Mouse (Mus musculus) intestine, embryonic 16.5 days (tissue): ENCODE measurements at regions not wholly inside any gene's neighbourhood (a gene's known extent, or its start where the extent isn't known, plus 50 kb on each side); places are given as distances from the start of the nearest gene placed in this dataset.

Experiments used
- ATAC-seq: fragments of 200-750 bp; cut with Nextera tagmentation; 2 replicates; pipeline ENCODE4 v1.8.0; 2017; ENCODE audit warnings: moderate TSS enrichment, moderate library complexity
- H3K27ac ChIP-seq: fragments of 300-500 bp; sonication (generic); 2 replicates; pipeline ENCODE4 v1.5.1; 2014; ENCODE audit warnings: mild to moderate bottlenecking, low read length
- H3K27me3 ChIP-seq: fragments of 300-500 bp; sonication (generic); replicated peaks from 2 replicates; pipeline ENCODE4 v1.6.1; 2014; ENCODE audit warnings: low read length, control low read depth, mixed read lengths; ENCODE audit not compliant: control insufficient read depth, insufficient read depth
- H3K36me3 ChIP-seq: fragments of 300-500 bp; sonication (generic); 2 replicates; pipeline ENCODE4 v1.6.1; 2014; ENCODE audit warnings: low read length, control low read depth; ENCODE audit not compliant: control insufficient read depth, insufficient read depth
- H3K4me1 ChIP-seq: fragments of 300-500 bp; sonication (generic); 2 replicates; pipeline ENCODE4 v1.6.1; 2014; ENCODE audit warnings: low read length, control low read depth, mixed read lengths; ENCODE audit not compliant: control insufficient read depth, insufficient read depth
- H3K4me2 ChIP-seq: fragments of 300-500 bp; sonication (generic); 2 replicates; pipeline ENCODE4 v1.6.1; 2014; ENCODE audit warnings: low read depth, low read length, control low read depth
- H3K4me3 ChIP-seq: fragments of 300-500 bp; sonication (generic); 2 replicates; pipeline ENCODE4 v1.5.1; 2014; ENCODE audit warnings: mild to moderate bottlenecking, low read length
- H3K9ac ChIP-seq: fragments of 300-500 bp; sonication (generic); 2 replicates; pipeline ENCODE4 v1.6.1; 2014; ENCODE audit warnings: low read depth, low read length
- H3K9me3 ChIP-seq: fragments of 300-500 bp; sonication (generic); 2 replicates; pipeline ENCODE4 v1.6.1; 2016; ENCODE audit warnings: low read length, control low read depth; ENCODE audit not compliant: control insufficient read depth
- WGBS: fragments of 180-500 bp; shearing (Covaris S2); extraction: QIAGEN DNeasy Blood & Tissue Kit; methylation state at CpG from one replicate; pipeline ENCODE4 v1.1.7; 2014; 5-methylcytosine and 5-hydroxymethylcytosine counted together

DNA sequence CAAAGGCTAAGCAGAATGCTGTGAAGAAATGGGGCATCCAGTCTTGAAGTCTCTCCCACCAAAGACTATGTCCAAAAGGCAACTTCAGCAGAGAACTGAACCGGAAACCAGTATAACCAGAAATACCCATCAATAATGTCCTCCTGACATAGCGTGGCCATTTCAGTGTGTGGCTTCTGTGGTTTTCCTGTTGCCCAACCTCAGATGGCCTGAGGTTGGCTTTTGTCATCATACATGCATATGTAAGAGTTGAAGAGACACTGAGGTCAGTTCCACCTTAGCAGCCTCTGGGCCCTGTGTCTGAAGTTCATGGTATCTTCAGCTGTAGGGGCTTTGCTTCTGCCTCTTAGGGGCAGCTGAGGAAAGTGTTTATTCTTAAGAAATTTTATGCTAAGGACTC, 98.1 kb upstream of the Rbm19 start:
- Histone ChIP-seq H3K9me3 (no peaks in the 10 kb centered on the region), H3K36me3 (no peaks in the 10 kb centered on the region), H3K27me3 (no peaks in the 10 kb centered on the region), H3K4me3 (no peak overlapping the region), H3K4me2 (no peak overlapping the region), H3K27ac (no peak overlapping the region), H3K4me1 (no peaks in the 10 kb centered on the region), H3K9ac (no peak overlapping the region)
- no peak for ATAC-seq
- 87% methylated on average over 2 of the region's 2 CpGs for WGBS

DNA sequence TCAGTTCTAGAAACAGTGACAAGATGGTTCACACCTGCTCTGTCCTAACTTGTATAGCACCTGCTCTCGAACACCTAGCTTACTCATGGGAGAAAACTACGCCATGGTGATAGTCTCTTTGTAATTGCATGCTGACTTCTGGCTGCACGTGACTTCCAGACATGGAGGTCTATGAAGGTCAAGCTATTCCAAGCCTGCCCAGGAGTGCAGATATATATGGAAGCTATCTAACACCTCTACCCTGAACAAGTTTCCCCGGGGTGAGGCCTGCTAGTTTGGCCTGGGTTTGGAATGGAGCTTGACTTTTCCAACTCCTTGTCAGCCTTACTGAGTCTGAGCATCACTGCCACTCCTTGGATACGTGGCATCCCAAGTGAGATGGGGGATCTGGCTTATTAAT, 95.5 kb upstream of the Rbm19 start:
- no peaks in the 10 kb centered on the region for H3K4me1 ChIP-seq
- no peaks in the 10 kb centered on the region for H3K36me3 ChIP-seq
- no peaks in the 10 kb centered on the region for H3K27me3 ChIP-seq
- no peaks in the 10 kb centered on the region for H3K9me3 ChIP-seq
- H3K27ac ChIP-seq: no peak overlapping the region
- no peak for ATAC-seq
- H3K4me3 ChIP-seq: no peak overlapping the region
- no peak overlapping the region for H3K4me2 ChIP-seq
- H3K9ac ChIP-seq: no peak overlapping the region
- WGBS: 77% methylated on average over 5 of the region's 5 CpGs

DNA sequence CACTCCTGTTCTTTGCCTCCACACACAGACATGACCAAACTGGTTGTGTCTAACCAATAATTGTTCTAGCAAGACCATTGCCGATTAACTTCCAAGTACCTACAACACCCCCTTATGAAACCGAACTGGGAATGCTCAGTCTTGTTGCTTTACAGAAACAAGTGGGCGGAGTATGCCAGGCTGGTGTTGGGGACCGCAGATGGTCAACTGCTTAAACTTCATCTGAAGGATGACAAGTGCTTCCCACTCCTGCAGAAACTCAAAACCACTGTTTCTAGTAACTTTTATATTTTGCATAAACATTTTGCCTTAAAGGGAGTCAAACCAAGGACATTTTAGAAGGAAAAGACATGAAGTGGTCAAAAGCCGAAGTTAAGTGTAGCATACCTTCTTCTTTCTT, 94.0 kb upstream of the Rbm19 start:
- no peaks in the 10 kb centered on the region for H3K4me1 ChIP-seq
- no peaks in the 10 kb centered on the region for H3K9me3 ChIP-seq
- H3K36me3 ChIP-seq: no peaks in the 10 kb centered on the region
- H3K4me3 ChIP-seq: no peak overlapping the region
- H3K4me2 ChIP-seq: no peak overlapping the region
- H3K27ac ChIP-seq: no peak overlapping the region
- ATAC-seq: no peak
- 89% methylated on average over 5 of the region's 5 CpGs for WGBS
- H3K27me3 ChIP-seq: no peaks in the 10 kb centered on the region
- H3K9ac ChIP-seq: no peak overlapping the region

DNA sequence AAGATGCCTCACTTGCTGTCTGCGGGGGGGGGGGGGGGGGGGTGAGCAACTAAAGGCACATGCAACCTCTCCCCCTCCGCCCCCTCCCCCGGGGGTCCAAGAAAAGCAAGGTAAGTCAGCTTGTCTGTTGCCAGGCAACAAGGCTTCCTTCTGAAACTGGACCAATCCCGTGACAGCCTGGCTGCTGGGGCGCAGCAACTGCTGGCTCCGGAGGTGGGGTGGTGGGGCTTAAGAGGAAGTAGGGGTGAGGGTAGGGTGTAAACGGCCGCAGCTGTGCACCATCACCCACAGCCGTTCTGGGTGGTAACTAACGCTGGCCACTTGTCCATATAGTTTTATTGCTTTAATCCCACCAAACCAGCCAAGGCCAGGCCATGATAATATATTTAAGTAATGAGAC, 92.2 kb upstream of the Rbm19 start:
- Histone ChIP-seq H3K27ac (no peak overlapping the region), H3K36me3 (no peaks in the 10 kb centered on the region), H3K4me1 (no peaks in the 10 kb centered on the region), H3K4me2 (no peak overlapping the region), H3K4me3 (no peak overlapping the region), H3K9me3 (no peaks in the 10 kb centered on the region), H3K27me3 (no peaks in the 10 kb centered on the region), H3K9ac (no peak overlapping the region; the same call in 1 of the 2 replicates)
- ATAC-seq: no peak
- WGBS: 2% methylated on average over 9 of the region's 10 CpGs

DNA sequence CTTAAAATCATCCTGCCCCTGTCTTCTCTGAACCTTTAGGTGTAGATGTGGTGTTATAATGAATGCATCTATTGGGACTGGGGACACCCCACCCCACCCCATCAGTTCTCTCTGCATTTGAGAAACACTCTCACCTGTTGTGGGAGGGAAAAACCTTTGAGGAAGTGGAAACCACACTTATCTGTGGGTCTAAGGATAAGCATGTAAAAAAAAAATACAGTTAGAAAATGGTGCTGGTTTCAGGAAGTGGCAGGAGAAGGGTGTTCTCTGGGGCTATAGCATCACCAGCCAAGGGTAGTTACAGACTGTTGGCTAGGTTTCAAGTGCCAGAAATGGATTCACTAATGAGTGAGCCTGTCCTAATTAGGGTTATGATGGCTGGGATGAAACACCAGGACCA, 91.1 kb upstream of the Rbm19 start:
- no peak overlapping the region for H3K27ac ChIP-seq
- no peaks in the 10 kb centered on the region for H3K36me3 ChIP-seq
- ATAC-seq: no peak
- H3K4me1 ChIP-seq: no peaks in the 10 kb centered on the region
- no peak overlapping the region for H3K4me3 ChIP-seq
- no peak overlapping the region for H3K4me2 ChIP-seq
- no peaks in the 10 kb centered on the region for H3K27me3 ChIP-seq
- no peaks in the 10 kb centered on the region for H3K9me3 ChIP-seq
- no peak overlapping the region for H3K9ac ChIP-seq

GRCm38 (mm10) chr5:120030904-120031303, 85.4 kb upstream of the Rbm19 start:
- Histone ChIP-seq H3K4me3 (no peak overlapping the region), H3K4me1 (no peaks in the 10 kb centered on the region), H3K27ac (no peak overlapping the region), H3K27me3 (0 out of 2 replicates have a peak, but pooled peaks cover 6% of the 10 kb centered on the region), H3K36me3 (no peaks in the 10 kb centered on the region), H3K9me3 (no peaks in the 10 kb centered on the region), H3K9ac (no peak overlapping the region), H3K4me2 (no peak overlapping the region)
- no peak for ATAC-seq
- WGBS: 81% methylated on average over 15 of the region's 15 CpGs

- no peak overlapping the region for H3K4me2 ChIP-seq
- H3K9ac ChIP-seq: no peak overlapping the region
- H3K27me3 ChIP-seq: 0 out of 2 replicates have a peak, but pooled peaks cover 6% of the 10 kb centered on the region
- H3K4me3 ChIP-seq: no peak overlapping the region
- H3K9me3 ChIP-seq: no peaks in the 10 kb centered on the region
- no peaks in the 10 kb centered on the region for H3K36me3 ChIP-seq
- no peaks in the 10 kb centered on the region for H3K4me1 ChIP-seq
- ATAC-seq: no peak
- 69% methylated on average over 4 of the region's 4 CpGs for WGBS
- no peak overlapping the region for H3K27ac ChIP-seq
Observed at GRCm38 (mm10) chr5:120031614-120032013, 84.7 kb upstream of the Rbm19 start.

GRCm38 (mm10) chr5:120034499-120035077, 81.7 kb upstream of the Rbm19 start:
- no peak for ATAC-seq
- H3K36me3 ChIP-seq: no peaks in the 10 kb centered on the region
- no peak overlapping the region for H3K4me3 ChIP-seq
- H3K4me1 ChIP-seq: no peaks in the 10 kb centered on the region
- no peaks in the 10 kb centered on the region for H3K9me3 ChIP-seq
- H3K9ac ChIP-seq: no peak overlapping the region
- no peak overlapping the region for H3K27ac ChIP-seq
- H3K4me2 ChIP-seq: no peak overlapping the region
- 0 out of 2 replicates have a peak, but pooled peaks cover 6% of the 10 kb centered on the region for H3K27me3 ChIP-seq
- 22% methylated on average over 13 of the region's 13 CpGs for WGBS

DNA sequence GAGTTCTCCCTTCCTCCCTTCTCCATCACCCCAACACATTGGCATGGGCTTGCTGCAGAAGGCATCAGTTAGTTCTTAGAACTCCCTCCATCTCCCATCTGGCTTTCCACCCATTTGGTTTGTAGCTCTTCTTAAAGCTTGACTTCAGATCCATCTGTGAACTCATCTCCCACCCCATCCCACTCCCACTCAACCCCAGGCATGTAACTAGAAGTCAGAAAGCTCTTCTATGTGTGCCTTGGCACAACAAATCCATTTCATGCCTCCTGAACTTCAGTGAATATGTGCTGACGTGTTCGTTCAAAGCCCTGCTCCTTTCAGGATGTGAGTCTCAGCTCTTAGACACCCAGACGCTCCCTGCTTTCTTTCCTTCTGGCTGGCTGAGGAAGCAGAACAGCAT, 81.0 kb upstream of the Rbm19 start:
- H3K9ac ChIP-seq: no peak overlapping the region
- H3K4me1 ChIP-seq: no peaks in the 10 kb centered on the region
- no peak for ATAC-seq
- H3K4me3 ChIP-seq: no peak overlapping the region
- 0 out of 2 replicates have a peak, but pooled peaks cover 6% of the 10 kb centered on the region for H3K27me3 ChIP-seq
- no peak overlapping the region for H3K27ac ChIP-seq
- no peak overlapping the region for H3K4me2 ChIP-seq
- no peaks in the 10 kb centered on the region for H3K36me3 ChIP-seq
- no peaks in the 10 kb centered on the region for H3K9me3 ChIP-seq
- 85% methylated on average over 3 of the region's 3 CpGs for WGBS

DNA sequence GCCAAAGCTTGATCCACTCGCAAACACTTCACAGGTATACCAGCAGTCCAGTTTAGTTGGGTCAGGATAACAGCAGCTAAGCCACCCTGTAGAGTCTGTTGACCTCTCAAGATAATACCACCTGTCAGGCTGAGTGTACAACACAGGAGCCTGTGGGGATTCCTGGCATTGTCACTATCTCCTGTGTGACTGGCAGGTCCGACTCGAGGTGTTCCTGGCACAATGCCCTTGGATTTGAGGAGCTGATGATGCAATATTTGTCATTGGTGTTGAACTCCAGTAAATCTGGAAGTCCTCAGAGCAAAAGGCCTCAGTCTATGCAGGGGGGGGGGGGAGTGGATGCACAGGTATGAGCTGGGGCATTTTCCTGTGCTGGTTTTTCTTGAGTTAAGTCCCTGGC, 78.5 kb upstream of the Rbm19 start:
- no peak overlapping the region for H3K4me3 ChIP-seq
- no peaks in the 10 kb centered on the region for H3K9me3 ChIP-seq
- H3K4me2 ChIP-seq: no peak overlapping the region
- no peaks in the 10 kb centered on the region for H3K4me1 ChIP-seq
- ATAC-seq: no peak
- 88% methylated on average over 3 of the region's 3 CpGs for WGBS
- H3K27me3 ChIP-seq: 0 out of 2 replicates have a peak, but pooled peaks cover 6% of the 10 kb centered on the region
- H3K9ac ChIP-seq: no peak overlapping the region
- H3K36me3 ChIP-seq: no peaks in the 10 kb centered on the region
- no peak overlapping the region for H3K27ac ChIP-seq
